Mouse (Mus musculus): Measurements from ENCODE around the gene 1190005I06Rik.

GRCm38 (mm10) chr8:120630031-120630430 lies 17.4 kb downstream of the 1190005I06Rik start:
- TF ChIP-seq CTCF (conservative IDR thresholded peaks at IDR 0.05; ENCODE audit: low read length) (no peak), POU5F1 (IDR thresholded peaks at IDR 0.05; ENCODE audit: borderline replicate concordance, low read length) (no peak)

Data from E14TG2a.4 (cell line).